Mouse (Mus musculus) CH12.LX (cell line): Measurements from ENCODE around the gene Col4a4. TPM values are rescaled to one million over a fixed set of nuclear protein-coding genes. Genes with fewer than 3 reads are reported as not detected.

ENCODE experiments used
- DNase-seq: peaks from one replicate; pipeline ENCODE4 v3.0.0-alpha.2; 2013; ENCODE audit errors: extremely low read depth
- H3K27ac ChIP-seq: 2 replicates; pipeline ENCODE4 v1.5.1; 2012; ENCODE audit warnings: low read depth, mild to moderate bottlenecking, control low read depth, moderate library complexity; ENCODE audit not compliant: insufficient read depth
- H3K27me3 ChIP-seq: replicated peaks from 2 replicates; pipeline ENCODE3; 2012; ENCODE audit warnings: inconsistent platforms
- H3K36me3 ChIP-seq, 2 experiments: replicated peaks in 1 of 2; 2 replicates each; pipeline versions ENCODE3 to v1.6.1; 2012; ENCODE audit warnings: inconsistent platforms in 1 of 2, low read length in 1 of 2, mild to moderate bottlenecking in 1 of 2, mixed read lengths in 1 of 2, moderate library complexity in 1 of 2; ENCODE audit not compliant: control insufficient read depth in 1 of 2, insufficient read depth in 1 of 2
- H3K4me1 ChIP-seq, 2 experiments: 2 replicates each; pipeline ENCODE4 v1.6.1; 2012; ENCODE audit warnings: inconsistent platforms in 1 of 2, moderate library complexity in 1 of 2; ENCODE audit not compliant: insufficient read depth in 2 of 2, control insufficient read depth in 1 of 2
- H3K4me2 ChIP-seq: 2 replicates; pipeline ENCODE4 v1.6.1; 2012; ENCODE audit warnings: low read depth, mild to moderate bottlenecking, control low read depth; ENCODE audit not compliant: poor library complexity, insufficient read depth, severe bottlenecking
- H3K4me3 ChIP-seq, 3 experiments: fragments of 150-350 bp in 1 of 3; sonication (generic) in 1 of 3; replicated peaks in 1 of 3; 2 replicates each; pipeline versions ENCODE3 to v1.5.1; 2011 to 2012; ENCODE audit warnings: low read depth in 2 of 3, low read length in 2 of 3, mild to moderate bottlenecking in 2 of 3, moderate library complexity in 2 of 3, control low read depth in 1 of 3, improper control_type of control experiment in 1 of 3, inconsistent platforms in 1 of 3, mixed read lengths in 1 of 3; ENCODE audit not compliant: poor library complexity in 1 of 3
- H3K79me2 ChIP-seq: replicated peaks from 2 replicates; pipeline ENCODE4 v1.6.1; 2012; ENCODE audit warnings: mild to moderate bottlenecking, moderate library complexity; ENCODE audit not compliant: control insufficient read depth, poor library complexity, insufficient read depth, severe bottlenecking; ENCODE audit errors: extremely low read depth
- H3K9ac ChIP-seq: 2 replicates; pipeline ENCODE4 v1.6.1; 2012; ENCODE audit warnings: low read depth, mild to moderate bottlenecking, control low read depth, moderate library complexity; ENCODE audit not compliant: insufficient read depth
- H3K9me3 ChIP-seq: replicated peaks from 2 replicates; pipeline ENCODE3; 2012; ENCODE audit warnings: low read length, inconsistent platforms, mixed read lengths
- BHLHE40 ChIP-seq: IDR thresholded peaks from 2 replicates; pipeline ENCODE4 v1.6.1; 2011; ENCODE audit warnings: mild to moderate bottlenecking, low read depth, low read length, improper control_type of control experiment
- EP300 ChIP-seq: IDR thresholded peaks from 2 replicates; pipeline ENCODE4 v1.6.1; 2011; ENCODE audit warnings: low read length, improper control_type of control experiment
- ETS1 ChIP-seq: conservative IDR thresholded peaks from 2 replicates; pipeline ENCODE4 v1.6.1; 2012; ENCODE audit warnings: low read depth, mild to moderate bottlenecking, inconsistent platforms, low read length, improper control_type of control experiment, moderate library complexity
- GABPA ChIP-seq: IDR thresholded peaks from 2 replicates; pipeline ENCODE4 v1.6.1; 2012; ENCODE audit warnings: low read depth, low read length, improper control_type of control experiment, inconsistent platforms; ENCODE audit not compliant: insufficient replicate concordance
- JUN ChIP-seq: IDR thresholded peaks from 2 replicates; pipeline ENCODE4 v1.6.1; 2011; ENCODE audit warnings: low read depth, mild to moderate bottlenecking, low read length, improper control_type of control experiment, moderate library complexity; ENCODE audit not compliant: insufficient read depth
- JUND ChIP-seq: conservative IDR thresholded peaks from 2 replicates; pipeline ENCODE4 v1.6.1; 2011; ENCODE audit warnings: low read depth, low read length, improper control_type of control experiment
- KAT2A ChIP-seq: IDR thresholded peaks from 2 replicates; pipeline ENCODE4 v1.6.1; 2012; ENCODE audit warnings: low read length, improper control_type of control experiment, inconsistent platforms; ENCODE audit not compliant: insufficient replicate concordance
- MAFK ChIP-seq: IDR thresholded peaks from 2 replicates; pipeline ENCODE4 v1.6.1; 2011; ENCODE audit warnings: low read length, improper control_type of control experiment; ENCODE audit not compliant: insufficient replicate concordance
- MAX ChIP-seq: IDR thresholded peaks from 2 replicates; pipeline ENCODE4 v1.6.1; 2011; ENCODE audit warnings: low read length, improper control_type of control experiment
- MEF2A ChIP-seq: IDR thresholded peaks from 2 replicates; pipeline ENCODE4 v1.6.1; 2014; ENCODE audit warnings: low read depth, mild to moderate bottlenecking, inconsistent platforms, low read length, improper control_type of control experiment, borderline replicate concordance
- MXI1 ChIP-seq: IDR thresholded peaks from 2 replicates; pipeline ENCODE4 v1.6.1; 2011; ENCODE audit warnings: mild to moderate bottlenecking, low read depth, low read length, improper control_type of control experiment
- NELFE ChIP-seq: IDR thresholded peaks from 2 replicates; pipeline ENCODE4 v1.6.1; 2011; ENCODE audit warnings: low read depth, low read length, improper control_type of control experiment
- POLR2AphosphoS2 ChIP-seq: IDR thresholded peaks from 2 replicates; pipeline ENCODE4 v1.6.1; 2011; ENCODE audit warnings: low read depth, low read length, improper control_type of control experiment
- RCOR1 ChIP-seq: conservative IDR thresholded peaks from 2 replicates; pipeline ENCODE4 v1.6.1; 2012; ENCODE audit warnings: low read depth, mild to moderate bottlenecking, inconsistent platforms, low read length, improper control_type of control experiment
- SIN3A ChIP-seq: IDR thresholded peaks from 2 replicates; pipeline ENCODE4 v1.6.1; 2012; ENCODE audit warnings: low read length, improper control_type of control experiment, inconsistent platforms
- TBP ChIP-seq: conservative IDR thresholded peaks from 2 replicates; pipeline ENCODE4 v1.6.1; 2011; ENCODE audit warnings: low read depth, low read length, improper control_type of control experiment
- USF2 ChIP-seq: conservative IDR thresholded peaks from 2 replicates; pipeline ENCODE4 v1.6.1; 2011; ENCODE audit warnings: low read depth, low read length, improper control_type of control experiment
- ZKSCAN1 ChIP-seq: IDR thresholded peaks from 2 replicates; pipeline ENCODE4 v1.6.1; 2012; ENCODE audit warnings: low read depth, inconsistent platforms, low read length, improper control_type of control experiment, borderline replicate concordance
- dilution Hi-C: fragments of 300-500 bp; cut with MboI; formaldehyde crosslinking; loops from 2 replicates; pipeline ENCODE4 v1.14.3; 2020; ENCODE audit warnings: low sequenced_read_pairs; ENCODE audit not compliant: extremely low pct_unique_long_range_greater_than_20kb, extremely low pct_ligation_motif_present
- in situ Hi-C: fragments of 300-500 bp; cut with MboI; formaldehyde crosslinking; loops from 3 replicates; pipeline ENCODE4 v1.14.3; 2019; ENCODE audit warnings: low sequenced_read_pairs, low pct_ligation_motif_present, low pct_unique_long_range_greater_than_20kb, mixed read lengths
- polyA plus RNA-seq: library from polyadenylated mRNA; unstranded; fragments of >175 nt; gene quantifications from 2 replicates; pipeline ENCODE4 v1.2.1, GENCODE M21; 2012; ENCODE audit warnings: low read depth; ENCODE audit not compliant: insufficient read length
- total RNA-seq, 2 experiments: library from RNA; depleted of rRNA; stranded (reverse); fragments of 300-350 nt in 1 of 2; fragments of >200 nt in 1 of 2; gene quantifications; 2 replicates each; pipeline ENCODE4 v1.2.3; 2012 to 2014

Gene Col4a4
- total and polyA plus RNA-seq, 3 experiments: under 0.01 to 0.03 TPM; not detected in 1

GRCm38 (mm10) chr1:82429061-82429460 is 157.6 kb downstream of the Col4a4 start:
- Histone ChIP-seq H3K4me2 (no peak overlapping the region), H3K9me3 (no peaks in the 10 kb centered on the region), H3K79me2 (no peaks in the 10 kb centered on the region), H3K4me3 (no peak overlapping the region), H3K27ac (no peak overlapping the region), H3K4me1 (peaks cover 0 to 12% of the 10 kb centered on the region in 2 experiments; a peak in 1 of 4 replicates), H3K9ac (no peak overlapping the region), H3K36me3 (peaks cover 5 to 38% of the 10 kb centered on the region in 2 experiments), H3K27me3 (no peaks in the 10 kb centered on the region)
- in situ Hi-C loops: no loop called here
- dilution Hi-C loops: no loop called here
- DNase-seq: no peak
- TF ChIP-seq MEF2A (0 out of 2 replicates have a peak, but pooled peaks have one; percentile 16), BHLHE40 (0 out of 2 replicates have a peak, but pooled peaks have one; percentile 17), POLR2AphosphoS2 (no peak)

DNA sequence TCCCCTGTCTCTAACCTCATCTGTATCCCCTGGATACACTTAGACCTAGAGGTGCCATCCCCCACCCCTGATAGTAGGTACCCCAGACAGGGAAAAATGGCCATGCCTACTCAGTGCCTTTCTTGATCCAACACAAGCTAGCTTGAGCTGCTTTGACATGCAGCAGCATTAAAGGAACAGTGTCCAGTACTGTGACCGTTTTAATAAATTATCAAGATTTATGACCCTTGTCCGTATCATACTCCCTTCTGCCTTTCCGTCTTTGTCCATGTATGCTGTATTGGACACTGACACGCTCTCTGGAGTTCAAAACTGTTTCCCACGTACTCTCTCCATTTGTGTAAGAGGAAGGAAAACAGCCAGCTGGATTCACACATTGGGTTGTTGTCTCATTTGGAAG is 158.9 kb downstream of the Col4a4 start:
- in situ Hi-C loops (no loop called here), dilution Hi-C loops (no loop called here)
- Histone ChIP-seq H3K4me3 (no peak overlapping the region), H3K79me2 (no peaks in the 10 kb centered on the region), H3K36me3 (peaks cover under 1 to 25% of the 10 kb centered on the region in 2 experiments), H3K4me1 (peaks cover 0 to 12% of the 10 kb centered on the region in 2 experiments; a peak in 1 of 4 replicates), H3K9me3 (no peaks in the 10 kb centered on the region), H3K27ac (no peak overlapping the region), H3K4me2 (no peak overlapping the region), H3K9ac (no peak overlapping the region), H3K27me3 (no peaks in the 10 kb centered on the region)
- no peak for DNase-seq
- TF ChIP-seq POLR2AphosphoS2 (no peak), ETS1 (no peak), NELFE (no peak), JUN (no peak), SIN3A (no peak), GABPA (no peak), EP300 (no peak), RCOR1 (no peak), MXI1 (no peak), KAT2A (no peak), USF2 (no peak), MAFK (no peak), JUND (no peak), MAX (no peak), TBP (no peak), ZKSCAN1 (no peak)
